Mouse (Mus musculus): Measurements from ENCODE around the gene Tmem182. TPM values are rescaled to one million over a fixed set of nuclear protein-coding genes. Genes with fewer than 3 reads are reported as not detected.

The Tmem182 gene
- not detected for total RNA-seq (2023)

GRCm38 (mm10) chr1:40805351-40805750 lies at the start of gene Tmem182:
Gene Tmem182, plus strand, starts transcription at chr1:40805601.

DNA sequence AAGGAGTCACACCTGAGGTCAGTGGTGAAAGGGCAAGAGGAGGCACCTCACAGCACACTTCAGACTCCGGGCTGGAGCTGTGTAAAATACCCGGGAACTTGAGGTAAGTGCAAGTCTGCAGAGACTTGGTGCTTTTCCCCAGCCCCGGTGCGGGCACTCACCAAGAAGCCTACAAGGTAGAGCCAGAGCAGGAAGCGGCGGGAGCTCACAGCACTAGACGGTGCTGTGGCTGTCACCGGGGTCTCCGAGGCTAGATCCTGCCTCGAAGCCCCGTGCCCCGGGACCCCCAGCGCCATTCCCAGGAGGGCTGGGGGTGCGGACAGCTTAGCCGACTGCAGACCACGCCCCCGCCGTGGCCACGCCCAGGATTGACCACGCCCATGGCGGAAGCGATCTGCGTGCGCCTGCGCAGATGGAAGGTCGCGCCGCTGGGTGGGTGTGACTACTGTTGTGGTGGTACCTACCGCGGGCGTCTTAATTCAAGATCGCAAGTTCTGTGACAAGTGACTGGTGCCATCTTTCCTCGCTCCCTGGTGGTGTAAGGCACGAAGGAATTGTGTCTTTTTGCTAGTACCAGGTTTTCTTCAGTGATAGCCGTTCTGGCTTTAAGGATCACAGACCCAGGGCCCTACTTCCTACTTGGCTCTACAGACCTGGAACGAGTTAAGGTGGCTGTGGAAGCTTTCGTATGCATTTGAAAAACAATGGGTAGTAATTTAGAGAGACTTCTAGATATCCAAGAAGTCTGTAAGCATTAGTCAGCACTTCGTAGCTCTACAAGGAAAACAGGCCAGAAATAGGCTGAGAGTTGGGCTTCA lies 14.9 kb upstream of the Tmem182 start, which contains the start of gene Mfsd9:
Gene Mfsd9 (minus strand): TSS at position 364 of the 818 bp plus-strand sequence.

Other genes starting within 250 kb of the Tmem182 start
- gene Slc9a4, start 225.5 kb upstream of the Tmem182 start, total RNA-seq (2023) = under 1 TPM; 0.10 to 0.21 TPM
- gene Slc9a2, start 125.0 kb upstream of the Tmem182 start, total RNA-seq (2023) = not detected
- gene Mfsd9, start 14.9 kb upstream of the Tmem182 start, total RNA-seq (2023) = 1 to 10 TPM; 2.6 to 2.8 TPM